10 mouse cellular contexts compared by ENCODE assay signal in genomic region chr10:86330993-86331680, GRCm38 (mm10). TPM values are rescaled to one million over a fixed set of nuclear protein-coding genes. Genes with fewer than 3 reads are reported as not detected.
DNase-seq lines count a peak whose midpoint lies in the region; ATAC-seq lines count a peak whose summit lies in the region.
"Had no signal": no experiment of that assay in that cellular context is flagged by ENCODE, and none has a peak within 500 bp of the region (broad histone marks: within the 10 kb centered on the region; RNA-seq: fewer than 3 reads in every experiment).

No protein-coding gene starts in this region.

- H3K4me2 ChIP-seq in forebrain, embryonic 15.5 days (replicated peaks), result no peak overlapping the region
- H3K4me2 ChIP-seq in forebrain, embryonic 12.5 days, result no peak overlapping the region
- H3K4me2 ChIP-seq in kidney, embryonic 16.5 days (replicated peaks; ENCODE audit: low read depth, low read length), result no peak overlapping the region
- H3K4me2 ChIP-seq in embryonic facial prominence, embryonic 12.5 days (replicated peaks), result no peak overlapping the region; the same call in 1 of the 2 replicates
- H3K4me2 ChIP-seq in limb, embryonic 12.5 days, result no peak overlapping the region

- no peaks in the 10 kb centered on the region for H3K36me3 ChIP-seq in forebrain, embryonic 15.5 days
- H3K36me3 ChIP-seq in forebrain, embryonic 12.5 days (replicated peaks), result no peaks in the 10 kb centered on the region
- 0 out of 2 replicates have a peak, but pooled peaks cover 3% of the 10 kb centered on the region for H3K36me3 ChIP-seq in kidney, embryonic 16.5 days (ENCODE audit: insufficient read depth, low read length)
- no peaks in the 10 kb centered on the region for H3K36me3 ChIP-seq in embryonic facial prominence, embryonic 12.5 days
- H3K36me3 ChIP-seq in limb, embryonic 12.5 days, result peaks cover 13% of the 10 kb centered on the region; the same call in 1 of the 2 replicates

- DNase-seq in kidney, postnatal 4 days, result no peak
- no peak for DNase-seq in c-Kit-positive CD71-positive TER-119-positive erythroid progenitor cells, embryonic 14.5 days (ENCODE audit: low spot score)
- DNase-seq in embryo, embryonic 10.5 days (ENCODE audit: low spot score), result no peak
- DNase-seq: cerebellum, adult 9-10 months; lung, postnatal 4 days had no signal

- H3K27me3 ChIP-seq in forebrain, embryonic 15.5 days, result no peaks in the 10 kb centered on the region
- H3K27me3 ChIP-seq in forebrain, embryonic 12.5 days, result no peaks in the 10 kb centered on the region
- H3K27me3 ChIP-seq in kidney, embryonic 16.5 days (ENCODE audit: insufficient read depth, low read length), result no peaks in the 10 kb centered on the region
- H3K27me3 ChIP-seq in embryonic facial prominence, embryonic 12.5 days, result no peaks in the 10 kb centered on the region
- no peaks in the 10 kb centered on the region for H3K27me3 ChIP-seq in limb, embryonic 12.5 days

- ATAC-seq in forebrain, embryonic 15.5 days (replicated peaks), result no peak
- ATAC-seq in forebrain, embryonic 12.5 days (ENCODE audit: low FRiP score), result no peak
- peak; percentile 14; the same call in 1 of the 2 replicates for ATAC-seq in kidney, embryonic 16.5 days (ENCODE audit: low FRiP score, low TSS enrichment)
- ATAC-seq in embryonic facial prominence, embryonic 12.5 days (ENCODE audit: insufficient number of reproducible peaks, insufficient read depth, low FRiP score, low TSS enrichment), result no peak
- no peak for ATAC-seq in limb, embryonic 12.5 days (ENCODE audit: insufficient number of reproducible peaks, insufficient read depth, low FRiP score, low TSS enrichment, low read depth)

- H3K4me1 ChIP-seq in forebrain, embryonic 15.5 days, result peaks cover 10% of the 10 kb centered on the region; the same call in 1 of the 2 replicates
- no peaks in the 10 kb centered on the region for H3K4me1 ChIP-seq in forebrain, embryonic 12.5 days
- H3K4me1 ChIP-seq in kidney, embryonic 16.5 days (ENCODE audit: insufficient read depth, low read length), result peaks cover 56% of the 10 kb centered on the region
- H3K4me1 ChIP-seq in embryonic facial prominence, embryonic 12.5 days, result peaks cover 21% of the 10 kb centered on the region
- H3K4me1 ChIP-seq in limb, embryonic 12.5 days (replicated peaks), result peaks cover 52% of the 10 kb centered on the region

- H3K27ac ChIP-seq in forebrain, embryonic 15.5 days (replicated peaks), result peak overlapping the region; percentile 59
- no peak overlapping the region for H3K27ac ChIP-seq in forebrain, embryonic 12.5 days
- H3K27ac ChIP-seq in kidney, embryonic 16.5 days (ENCODE audit: low read length), result peak overlapping the region; percentile 89
- peak overlapping the region; percentile 43; the same call in 1 of the 2 replicates for H3K27ac ChIP-seq in embryonic facial prominence, embryonic 12.5 days
- peak overlapping the region; percentile 81 for H3K27ac ChIP-seq in limb, embryonic 12.5 days

- H3K4me3 ChIP-seq in forebrain, embryonic 15.5 days, result no peak overlapping the region
- no peak overlapping the region for H3K4me3 ChIP-seq in forebrain, embryonic 12.5 days (replicated peaks)
- H3K4me3 ChIP-seq in kidney, embryonic 16.5 days (ENCODE audit: low read length), result no peak overlapping the region
- no peak overlapping the region for H3K4me3 ChIP-seq in embryonic facial prominence, embryonic 12.5 days
- H3K4me3 ChIP-seq in limb, embryonic 12.5 days (replicated peaks), result no peak overlapping the region

- H3K9ac ChIP-seq in forebrain, embryonic 15.5 days (replicated peaks), result no peak overlapping the region
- H3K9ac ChIP-seq in forebrain, embryonic 12.5 days, result no peak overlapping the region
- no peak overlapping the region; the same call in 1 of the 2 replicates for H3K9ac ChIP-seq in kidney, embryonic 16.5 days (replicated peaks; ENCODE audit: low read length)
- no peak overlapping the region for H3K9ac ChIP-seq in embryonic facial prominence, embryonic 12.5 days
- no peak overlapping the region for H3K9ac ChIP-seq in limb, embryonic 12.5 days (replicated peaks)

- H3K9me3 ChIP-seq in forebrain, embryonic 15.5 days, result no peaks in the 10 kb centered on the region
- H3K9me3 ChIP-seq in forebrain, embryonic 12.5 days, result no peaks in the 10 kb centered on the region
- H3K9me3 ChIP-seq in kidney, embryonic 16.5 days (ENCODE audit: low read length), result no peaks in the 10 kb centered on the region
- H3K9me3 ChIP-seq in embryonic facial prominence, embryonic 12.5 days, result no peaks in the 10 kb centered on the region
- H3K9me3 ChIP-seq in limb, embryonic 12.5 days, result no peaks in the 10 kb centered on the region

- WGBS in forebrain, embryonic 15.5 days, result 78% methylated on average over 5 of the region's 5 CpGs
- 72% methylated on average over 5 of the region's 5 CpGs for WGBS in forebrain, embryonic 12.5 days
- WGBS in kidney, embryonic 16.5 days, result 42% methylated on average over 5 of the region's 5 CpGs
- WGBS in embryonic facial prominence, embryonic 12.5 days, result 39% methylated on average over 5 of the region's 5 CpGs
- 33% methylated on average over 5 of the region's 5 CpGs for WGBS in limb, embryonic 12.5 days

RNA-seq across cellular contexts. Expression of gene Timp3, which starts 31.0 kb away (rescaled TPM):
- 15.8 and 16.9 TPM in 2 replicates for polyA plus RNA-seq in forebrain, embryonic 15.5 days (2015; fragmentation: Nextera tagmentation; extraction: Ambion mirVana)
- 17.9 and 18.0 TPM in 2 replicates for polyA plus RNA-seq in forebrain, embryonic 12.5 days (2016; fragmentation: Nextera tagmentation; extraction: Ambion mirVana)
- polyA plus RNA-seq in kidney, embryonic 16.5 days (2015; fragmentation: Nextera tagmentation; extraction: Ambion mirVana), result 114 TPM in 2 replicates
- polyA plus RNA-seq in embryonic facial prominence, embryonic 12.5 days (2016; fragmentation: Nextera tagmentation; extraction: Ambion mirVana), result 66.3 and 66.4 TPM in 2 replicates
- polyA plus RNA-seq in limb, embryonic 12.5 days (2016; fragmentation: Nextera tagmentation; extraction: Ambion mirVana), result 66.3 and 69.4 TPM in 2 replicates
